Mouse (Mus musculus) heart, adult 2 months (tissue): ENCODE measurements around the gene Tmem222. TPM values are rescaled to one million over a fixed set of nuclear protein-coding genes. Genes with fewer than 3 reads are reported as not detected.

Source experiments
- DNase-seq, 2 experiments: peaks; one replicate each; pipeline ENCODE4 v3.0.0; 2021
- H3K27ac ChIP-seq: fragments of 200-600 bp; 2 replicates; pipeline ENCODE4 v1.8.1; 2022
- H3K27me3 ChIP-seq: fragments of 200-500 bp; 2 replicates; pipeline ENCODE4 v1.6.1; 2012; ENCODE audit warnings: mild to moderate bottlenecking, low read length, inconsistent platforms, mixed read lengths; ENCODE audit not compliant: control insufficient read depth, insufficient read depth
- H3K36me3 ChIP-seq: fragments of 200-500 bp; 2 replicates; pipeline ENCODE4 v1.6.1; 2012; ENCODE audit warnings: low read length, inconsistent platforms; ENCODE audit not compliant: control insufficient read depth, insufficient read depth
- H3K4me1 ChIP-seq: fragments of 200-500 bp; 2 replicates; pipeline ENCODE4 v1.6.1; 2011; ENCODE audit warnings: low read length; ENCODE audit not compliant: control insufficient read depth, insufficient read depth
- H3K4me3 ChIP-seq: fragments of 200-600 bp; 2 replicates; pipeline ENCODE4 v1.8.1; 2022
- H3K79me2 ChIP-seq: fragments of 200-500 bp; replicated peaks from 2 replicates; pipeline ENCODE4 v1.6.1; 2012; ENCODE audit warnings: mild to moderate bottlenecking, inconsistent platforms, low read length, moderate library complexity, mixed read lengths; ENCODE audit not compliant: control insufficient read depth, insufficient read depth
- H3K9ac ChIP-seq: fragments of 200-500 bp; 2 replicates; pipeline ENCODE4 v1.6.1; 2012; ENCODE audit warnings: low read depth, mild to moderate bottlenecking, control low read depth, inconsistent platforms, low read length, mixed read lengths
- CTCF ChIP-seq: fragments of 200-600 bp; IDR thresholded peaks from 2 replicates; pipeline ENCODE4 v1.8.1; 2022; ENCODE audit warnings: antibody characterized with exemption, mild to moderate bottlenecking, moderate library complexity
- EP300 ChIP-seq: fragments of 200-500 bp; IDR thresholded peaks from 2 replicates; pipeline ENCODE4 v1.6.1; 2011; ENCODE audit warnings: low read depth, low read length, control low read depth; ENCODE audit not compliant: insufficient read depth
- POLR2A ChIP-seq: fragments of 200-500 bp; IDR thresholded peaks from 2 replicates; pipeline ENCODE4 v1.6.1; 2011; ENCODE audit warnings: mild to moderate bottlenecking, low read depth, low read length, control low read depth; ENCODE audit not compliant: insufficient read depth
- WGBS: fragments of 180-500 bp; shearing (Covaris S2); methylation state at CpG from one replicate; pipeline ENCODE4 v1.1.7; 2018; 5-methylcytosine and 5-hydroxymethylcytosine counted together
- intact Hi-C: fragments of 180-260 bp; cut with DNase I; formaldehyde crosslinking; loops from one replicate; pipeline ENCODE4 v1.15.1; 2025
- polyA plus RNA-seq: library from polyadenylated mRNA; depleted of rRNA; stranded (reverse); fragments of >200 nt; gene quantifications from 2 replicates; pipeline ENCODE4 v1.2.3, GENCODE M21; 2012
- total RNA-seq, 2 experiments: library from RNA; stranded (reverse); gene quantifications; 2 replicates each; pipeline ENCODE4 v1.2.3; 2021

Gene Tmem222
- total and polyA plus RNA-seq, 3 experiments = 31.9 to 48.3 (median 33.9) TPM

GRCm38 (mm10) chr4:133282656-133283055, 5.1 kb upstream of the Tmem222 start:
- no peak overlapping the region for H3K27ac ChIP-seq
- WGBS = 55% methylated on average over 4 of the region's 4 CpGs
- H3K4me3 ChIP-seq = no peak overlapping the region
- no peak overlapping the region for H3K9ac ChIP-seq
- no peaks in the 10 kb centered on the region for H3K79me2 ChIP-seq
- H3K36me3 ChIP-seq = no peaks in the 10 kb centered on the region
- intact Hi-C loops = no loop called here
- H3K27me3 ChIP-seq = no peaks in the 10 kb centered on the region
- peaks cover 5% of the 10 kb centered on the region for H3K4me1 ChIP-seq
- DNase-seq = no peak
- TF ChIP-seq EP300 (no peak), CTCF (no peak), POLR2A (no peak)

- H3K27ac ChIP-seq = no peak overlapping the region
- H3K27me3 ChIP-seq = no peaks in the 10 kb centered on the region
- intact Hi-C loops = no loop called here
- DNase-seq = no peak
- H3K9ac ChIP-seq = no peak overlapping the region
- no peak overlapping the region for H3K4me3 ChIP-seq
- no peaks in the 10 kb centered on the region for H3K36me3 ChIP-seq
- peaks cover 5% of the 10 kb centered on the region for H3K4me1 ChIP-seq
- TF ChIP-seq POLR2A (no peak), CTCF (no peak), EP300 (no peak)
- WGBS = 32% methylated on average over 5 of the region's 5 CpGs
- no peaks in the 10 kb centered on the region for H3K79me2 ChIP-seq
Measured at GRCm38 (mm10) chr4:133281951-133282481, 4.4 kb upstream of the Tmem222 start.

GRCm38 (mm10) chr4:133281513-133281912, 3.9 kb upstream of the Tmem222 start:
- WGBS = 20% methylated on average over 7 of the region's 7 CpGs
- no peak overlapping the region for H3K27ac ChIP-seq
- peaks cover 6% of the 10 kb centered on the region for H3K4me1 ChIP-seq

GRCm38 (mm10) chr4:133278482-133278881, 890 bp upstream of the Tmem222 start:
- Histone ChIP-seq H3K27me3 (no peaks in the 10 kb centered on the region), H3K27ac (peak overlapping the region; percentile 70), H3K36me3 (no peaks in the 10 kb centered on the region), H3K4me1 (peaks cover 8% of the 10 kb centered on the region), H3K79me2 (peaks cover 4% of the 10 kb centered on the region), H3K9ac (no peak overlapping the region), H3K4me3 (no peak overlapping the region; the same call in 1 of the 2 replicates)
- intact Hi-C loops = loop anchor here (2.0 kb wide), 1 partner anchor 60 kb away; no protein-coding TSS in a partner anchor
- no peak for DNase-seq
- WGBS = 74% methylated on average over 3 of the region's 3 CpGs
- no peak for TF ChIP-seq CTCF
- TF ChIP-seq POLR2A = no peak
- TF ChIP-seq EP300 = no peak

More at GRCm38 (mm10) chr4:133281513-133281912, 3.9 kb upstream of the Tmem222 start:
- intact Hi-C loops = no loop called here
- no peak for DNase-seq
- Histone ChIP-seq H3K79me2 (no peaks in the 10 kb centered on the region), H3K27me3 (no peaks in the 10 kb centered on the region), H3K36me3 (no peaks in the 10 kb centered on the region), H3K4me3 (no peak overlapping the region), H3K9ac (no peak overlapping the region)
- TF ChIP-seq POLR2A (no peak), CTCF (no peak), EP300 (no peak)

GRCm38 (mm10) chr4:133278067-133278466, 475 bp upstream of the Tmem222 start:
- peak overlapping the region; percentile 83; the same call in 1 of the 2 replicates for H3K9ac ChIP-seq
- TF ChIP-seq EP300 = no peak
- no peak for TF ChIP-seq POLR2A
- no peak for TF ChIP-seq CTCF
- no peak for DNase-seq
- H3K27me3 ChIP-seq = no peaks in the 10 kb centered on the region
- WGBS = 9% methylated on average over 6 of the region's 6 CpGs
- H3K27ac ChIP-seq = peak overlapping the region; percentile 70
- peaks cover 8% of the 10 kb centered on the region for H3K4me1 ChIP-seq
- no peaks in the 10 kb centered on the region for H3K36me3 ChIP-seq
- intact Hi-C loops = loop anchor here (2.0 kb wide), 1 partner anchor 61 kb away; no protein-coding TSS in a partner anchor
- H3K79me2 ChIP-seq = peaks cover 4% of the 10 kb centered on the region
- peak overlapping the region; percentile 85 for H3K4me3 ChIP-seq

GRCm38 (mm10) chr4:133270929-133271328, 6.7 kb downstream of the Tmem222 start:
- TF ChIP-seq CTCF = no peak
- no peak for TF ChIP-seq EP300
- TF ChIP-seq POLR2A = no peak
- peaks cover 12% of the 10 kb centered on the region for H3K4me1 ChIP-seq
- 84% methylated on average over 9 of the region's 9 CpGs for WGBS
- H3K27me3 ChIP-seq = no peaks in the 10 kb centered on the region
- H3K79me2 ChIP-seq = peaks cover 4% of the 10 kb centered on the region
- no peak overlapping the region for H3K9ac ChIP-seq
- intact Hi-C loops = no loop called here
- H3K4me3 ChIP-seq = no peak overlapping the region
- no peak overlapping the region for H3K27ac ChIP-seq
- no peak for DNase-seq
- no peaks in the 10 kb centered on the region; the same call in 1 of the 2 replicates for H3K36me3 ChIP-seq
